Mouse (Mus musculus) megakaryocyte, embryonic 14.5 days (primary cell): ENCODE results near the gene Borcs5.

Experiments
- FLI1 ChIP-seq: IDR thresholded peaks from 2 replicates; pipeline ENCODE4 v1.6.1; 2012; ENCODE audit warnings: low read length, inconsistent platforms, mixed read lengths
- GATA1 ChIP-seq: IDR thresholded peaks from 3 replicates; pipeline ENCODE4 v1.6.1; 2012; ENCODE audit warnings: mixed read lengths, low read length, inconsistent platforms, borderline replicate concordance

- TF ChIP-seq FLI1, result no peak
- no peak for TF ChIP-seq GATA1
Observed at GRCm38 (mm10) chr6:134696554-134696953, 57.2 kb downstream of the Borcs5 start.
